Mouse (Mus musculus) CH12.LX (cell line): ENCODE measurements at regions not wholly inside any gene's neighbourhood (a gene's known extent, or its start where the extent isn't known, plus 50 kb on each side); places are given as distances from the start of the nearest gene placed in this dataset.

Experiments
- DNase-seq: peaks from one replicate; pipeline ENCODE4 v3.0.0-alpha.2; 2013; ENCODE audit errors: extremely low read depth
- H3K27ac ChIP-seq: 2 replicates; pipeline ENCODE4 v1.5.1; 2012; ENCODE audit warnings: low read depth, mild to moderate bottlenecking, control low read depth, moderate library complexity; ENCODE audit not compliant: insufficient read depth
- H3K27me3 ChIP-seq: replicated peaks from 2 replicates; pipeline ENCODE3; 2012; ENCODE audit warnings: inconsistent platforms
- H3K36me3 ChIP-seq, 2 experiments: replicated peaks in 1 of 2; 2 replicates each; pipeline versions ENCODE3 to v1.6.1; 2012; ENCODE audit warnings: inconsistent platforms in 1 of 2, low read length in 1 of 2, mild to moderate bottlenecking in 1 of 2, mixed read lengths in 1 of 2, moderate library complexity in 1 of 2; ENCODE audit not compliant: control insufficient read depth in 1 of 2, insufficient read depth in 1 of 2
- H3K4me1 ChIP-seq, 2 experiments: 2 replicates each; pipeline ENCODE4 v1.6.1; 2012; ENCODE audit warnings: inconsistent platforms in 1 of 2, moderate library complexity in 1 of 2; ENCODE audit not compliant: insufficient read depth in 2 of 2, control insufficient read depth in 1 of 2
- H3K4me2 ChIP-seq: 2 replicates; pipeline ENCODE4 v1.6.1; 2012; ENCODE audit warnings: low read depth, mild to moderate bottlenecking, control low read depth; ENCODE audit not compliant: poor library complexity, insufficient read depth, severe bottlenecking
- H3K4me3 ChIP-seq, 3 experiments: fragments of 150-350 bp in 1 of 3; sonication (generic) in 1 of 3; replicated peaks in 1 of 3; 2 replicates each; pipeline versions ENCODE3 to v1.5.1; 2011 to 2012; ENCODE audit warnings: low read depth in 2 of 3, low read length in 2 of 3, mild to moderate bottlenecking in 2 of 3, moderate library complexity in 2 of 3, control low read depth in 1 of 3, improper control_type of control experiment in 1 of 3, inconsistent platforms in 1 of 3, mixed read lengths in 1 of 3; ENCODE audit not compliant: poor library complexity in 1 of 3
- H3K79me2 ChIP-seq: replicated peaks from 2 replicates; pipeline ENCODE4 v1.6.1; 2012; ENCODE audit warnings: mild to moderate bottlenecking, moderate library complexity; ENCODE audit not compliant: control insufficient read depth, poor library complexity, insufficient read depth, severe bottlenecking; ENCODE audit errors: extremely low read depth
- H3K9ac ChIP-seq: 2 replicates; pipeline ENCODE4 v1.6.1; 2012; ENCODE audit warnings: low read depth, mild to moderate bottlenecking, control low read depth, moderate library complexity; ENCODE audit not compliant: insufficient read depth
- H3K9me3 ChIP-seq: replicated peaks from 2 replicates; pipeline ENCODE3; 2012; ENCODE audit warnings: low read length, inconsistent platforms, mixed read lengths
- BHLHE40 ChIP-seq: IDR thresholded peaks from 2 replicates; pipeline ENCODE4 v1.6.1; 2011; ENCODE audit warnings: mild to moderate bottlenecking, low read depth, low read length, improper control_type of control experiment
- ELF1 ChIP-seq: IDR thresholded peaks from 2 replicates; pipeline ENCODE4 v1.6.1; 2014; ENCODE audit warnings: low read depth, mild to moderate bottlenecking, inconsistent platforms, low read length, improper control_type of control experiment
- HCFC1 ChIP-seq: IDR thresholded peaks from 2 replicates; pipeline ENCODE4 v1.6.1; 2012; ENCODE audit warnings: low read depth, mild to moderate bottlenecking, inconsistent platforms, low read length, improper control_type of control experiment
- JUN ChIP-seq: IDR thresholded peaks from 2 replicates; pipeline ENCODE4 v1.6.1; 2011; ENCODE audit warnings: low read depth, mild to moderate bottlenecking, low read length, improper control_type of control experiment, moderate library complexity; ENCODE audit not compliant: insufficient read depth
- KAT2A ChIP-seq: IDR thresholded peaks from 2 replicates; pipeline ENCODE4 v1.6.1; 2012; ENCODE audit warnings: low read length, improper control_type of control experiment, inconsistent platforms; ENCODE audit not compliant: insufficient replicate concordance
- MAFK ChIP-seq: IDR thresholded peaks from 2 replicates; pipeline ENCODE4 v1.6.1; 2011; ENCODE audit warnings: low read length, improper control_type of control experiment; ENCODE audit not compliant: insufficient replicate concordance
- MAX ChIP-seq: IDR thresholded peaks from 2 replicates; pipeline ENCODE4 v1.6.1; 2011; ENCODE audit warnings: low read length, improper control_type of control experiment
- MEF2A ChIP-seq: IDR thresholded peaks from 2 replicates; pipeline ENCODE4 v1.6.1; 2014; ENCODE audit warnings: low read depth, mild to moderate bottlenecking, inconsistent platforms, low read length, improper control_type of control experiment, borderline replicate concordance
- PAX5 ChIP-seq: IDR thresholded peaks from 2 replicates; pipeline ENCODE4 v1.6.1; 2012; ENCODE audit warnings: low read length, inconsistent platforms, mixed read lengths
- POLR2AphosphoS2 ChIP-seq: IDR thresholded peaks from 2 replicates; pipeline ENCODE4 v1.6.1; 2011; ENCODE audit warnings: low read depth, low read length, improper control_type of control experiment
- RAD21 ChIP-seq: IDR thresholded peaks from 2 replicates; pipeline ENCODE4 v1.6.1; 2011; ENCODE audit warnings: low read depth, mild to moderate bottlenecking, low read length, improper control_type of control experiment, moderate library complexity
- RCOR1 ChIP-seq: conservative IDR thresholded peaks from 2 replicates; pipeline ENCODE4 v1.6.1; 2012; ENCODE audit warnings: low read depth, mild to moderate bottlenecking, inconsistent platforms, low read length, improper control_type of control experiment
- SIN3A ChIP-seq: IDR thresholded peaks from 2 replicates; pipeline ENCODE4 v1.6.1; 2012; ENCODE audit warnings: low read length, improper control_type of control experiment, inconsistent platforms
- UBTF ChIP-seq: IDR thresholded peaks from 2 replicates; pipeline ENCODE4 v1.6.1; 2012; ENCODE audit warnings: low read depth, mild to moderate bottlenecking, inconsistent platforms, low read length, improper control_type of control experiment, moderate library complexity
- ZC3H11A ChIP-seq: IDR thresholded peaks from 2 replicates; pipeline ENCODE4 v1.6.1; 2012; ENCODE audit warnings: low read depth, mild to moderate bottlenecking, inconsistent platforms, low read length, improper control_type of control experiment
- ZNF384 ChIP-seq: IDR thresholded peaks from 2 replicates; pipeline ENCODE4 v1.6.1; 2012; ENCODE audit warnings: low read depth, low read length, improper control_type of control experiment, inconsistent platforms
- dilution Hi-C: fragments of 300-500 bp; cut with MboI; formaldehyde crosslinking; loops from 2 replicates; pipeline ENCODE4 v1.14.3; 2020; ENCODE audit warnings: low sequenced_read_pairs; ENCODE audit not compliant: extremely low pct_unique_long_range_greater_than_20kb, extremely low pct_ligation_motif_present
- in situ Hi-C: fragments of 300-500 bp; cut with MboI; formaldehyde crosslinking; loops from 3 replicates; pipeline ENCODE4 v1.14.3; 2019; ENCODE audit warnings: low sequenced_read_pairs, low pct_ligation_motif_present, low pct_unique_long_range_greater_than_20kb, mixed read lengths

DNA sequence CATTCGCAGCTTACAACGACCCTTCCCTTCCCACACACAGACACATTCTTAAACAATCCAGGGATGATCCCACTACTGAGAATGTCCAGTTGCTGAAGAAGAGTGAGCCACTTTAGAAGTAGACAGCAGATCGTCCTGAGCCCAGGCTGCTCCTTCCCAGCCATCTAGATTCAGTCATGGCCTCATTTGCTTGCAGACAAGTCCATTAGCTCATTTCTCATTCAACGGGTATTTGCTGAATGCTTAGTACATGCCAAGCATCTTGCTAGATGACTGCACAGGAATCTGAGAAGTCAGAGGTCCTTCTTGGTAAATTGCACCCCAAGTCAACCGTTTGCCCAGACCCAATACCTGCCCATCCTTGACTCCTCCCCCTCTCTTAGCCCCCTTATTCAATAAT, 57.8 kb downstream of the Ier5 start:
- in situ Hi-C loops = no loop called here

DNA sequence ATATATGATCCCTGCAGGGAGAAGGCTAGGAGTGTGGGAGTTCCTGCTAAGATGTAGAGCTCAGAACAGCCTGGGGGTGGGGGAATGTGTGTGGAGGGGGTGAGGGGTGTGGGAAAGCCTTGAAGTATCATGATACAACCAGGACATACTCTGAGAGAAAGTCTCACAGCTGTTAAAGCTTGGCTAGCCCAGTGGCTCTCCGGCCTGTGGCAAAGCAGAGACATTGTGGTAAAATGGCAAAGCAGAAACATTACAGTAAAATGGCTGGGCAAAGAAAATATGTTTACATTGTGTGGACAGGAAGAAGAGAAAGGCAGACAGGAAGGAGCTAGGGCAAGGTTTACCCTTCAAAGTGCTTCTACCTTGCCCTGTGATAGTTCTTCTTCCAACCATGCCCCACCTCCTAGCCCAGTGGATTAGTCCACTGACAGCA, 58.5 kb downstream of the Ier5 start:
- in situ Hi-C loops (no loop called here), dilution Hi-C loops (loop anchor here (25.0 kb wide), 1 partner anchor 171 kb away; no protein-coding TSS in a partner anchor)
- Histone ChIP-seq H3K79me2 (no peaks in the 10 kb centered on the region), H3K27ac (no peak overlapping the region), H3K4me1 (peaks cover 0 to 11% of the 10 kb centered on the region in 2 experiments; a peak in 2 of 4 replicates), H3K36me3 (no peaks in the 10 kb centered on the region), H3K9me3 (no peaks in the 10 kb centered on the region), H3K27me3 (no peaks in the 10 kb centered on the region), H3K4me2 (no peak overlapping the region), H3K9ac (no peak overlapping the region), H3K4me3 (no peak overlapping the region)
- no peak for DNase-seq
- TF ChIP-seq KAT2A = no peak
- TF ChIP-seq MAX = no peak
- TF ChIP-seq JUN = no peak
- TF ChIP-seq SIN3A = no peak
- TF ChIP-seq ELF1 = no peak
- TF ChIP-seq ZC3H11A = no peak

More for the DNA sequence above, 57.8 kb downstream of the Ier5 start:
- H3K9ac ChIP-seq = no peak overlapping the region
- no peaks in the 10 kb centered on the region for H3K36me3 ChIP-seq
- H3K4me2 ChIP-seq = no peak overlapping the region
- H3K27me3 ChIP-seq = no peaks in the 10 kb centered on the region
- no peak overlapping the region for H3K4me3 ChIP-seq
- H3K9me3 ChIP-seq = no peaks in the 10 kb centered on the region
- no peak overlapping the region for H3K27ac ChIP-seq
- dilution Hi-C loops = loop anchor here (25.0 kb wide), 1 partner anchor 171 kb away; no protein-coding TSS in a partner anchor
- H3K4me1 ChIP-seq = peaks cover 0 to 11% of the 10 kb centered on the region in 2 experiments; a peak in 2 of 4 replicates
- DNase-seq = no peak
- H3K79me2 ChIP-seq = no peaks in the 10 kb centered on the region
- TF ChIP-seq MAFK (no peak), RCOR1 (no peak), POLR2AphosphoS2 (no peak), KAT2A (no peak), JUN (no peak), HCFC1 (no peak), BHLHE40 (no peak), MEF2A (no peak), ZNF384 (no peak), UBTF (no peak), PAX5 (no peak), ZC3H11A (no peak), RAD21 (no peak), ELF1 (no peak)
- TF ChIP-seq, all 38 proteins: peak for 0
